Mouse (Mus musculus) thymus, adult 2 months (tissue): ENCODE data around the gene Oprl1. TPM values are rescaled to one million over a fixed set of nuclear protein-coding genes. Genes with fewer than 3 reads are reported as not detected.

ENCODE experiments used
- DNase-seq: peaks from one replicate; pipeline ENCODE4 v3.0.0; 2021
- H3K27ac ChIP-seq: fragments of 200-500 bp; 2 replicates; pipeline ENCODE4 v1.5.1; 2012; ENCODE audit warnings: low read length, control low read depth; ENCODE audit not compliant: control insufficient read depth, insufficient read depth
- H3K27me3 ChIP-seq: fragments of 200-500 bp; 2 replicates; pipeline ENCODE4 v1.6.1; 2012; ENCODE audit warnings: mild to moderate bottlenecking, low read length, moderate library complexity, mixed read lengths; ENCODE audit not compliant: control insufficient read depth, insufficient read depth
- H3K36me3 ChIP-seq: fragments of 200-500 bp; 2 replicates; pipeline ENCODE4 v1.6.1; 2012; ENCODE audit warnings: mild to moderate bottlenecking, low read length, moderate library complexity; ENCODE audit not compliant: control insufficient read depth, insufficient read depth
- H3K4me1 ChIP-seq: fragments of 200-500 bp; replicated peaks from 2 replicates; pipeline ENCODE4 v1.6.1; 2012; ENCODE audit warnings: low read length; ENCODE audit not compliant: control insufficient read depth, insufficient read depth
- H3K4me3 ChIP-seq: fragments of 200-500 bp; 2 replicates; pipeline ENCODE4 v1.5.1; 2012; ENCODE audit warnings: mild to moderate bottlenecking, low read length, control low read depth, moderate library complexity; ENCODE audit not compliant: control insufficient read depth, insufficient read depth
- CTCF ChIP-seq: fragments of 200-500 bp; IDR thresholded peaks from 2 replicates; pipeline ENCODE4 v1.5.1; 2012; ENCODE audit warnings: mild to moderate bottlenecking, control low read depth, low read length, moderate library complexity, borderline replicate concordance; ENCODE audit not compliant: control insufficient read depth, poor library complexity, insufficient read depth; ENCODE audit errors: extremely low read depth
- POLR2A ChIP-seq: fragments of 200-500 bp; IDR thresholded peaks from 2 replicates; pipeline ENCODE4 v1.6.1; 2012; ENCODE audit warnings: mild to moderate bottlenecking, low read length, control low read depth, moderate library complexity; ENCODE audit not compliant: control insufficient read depth, poor library complexity, insufficient read depth; ENCODE audit errors: extremely low read depth
- WGBS: fragments of 180-500 bp; shearing (Covaris S2); methylation state at CpG from one replicate; pipeline ENCODE4 v1.1.7; 2018; 5-methylcytosine and 5-hydroxymethylcytosine counted together
- polyA plus RNA-seq: library from polyadenylated mRNA; depleted of rRNA; stranded (reverse); fragments of >200 nt; gene quantifications from 2 replicates; pipeline ENCODE4 v1.2.3, GENCODE M21; 2012

Oprl1 gene
- polyA plus RNA-seq, 1 experiment = 0.24 TPM

DNA sequence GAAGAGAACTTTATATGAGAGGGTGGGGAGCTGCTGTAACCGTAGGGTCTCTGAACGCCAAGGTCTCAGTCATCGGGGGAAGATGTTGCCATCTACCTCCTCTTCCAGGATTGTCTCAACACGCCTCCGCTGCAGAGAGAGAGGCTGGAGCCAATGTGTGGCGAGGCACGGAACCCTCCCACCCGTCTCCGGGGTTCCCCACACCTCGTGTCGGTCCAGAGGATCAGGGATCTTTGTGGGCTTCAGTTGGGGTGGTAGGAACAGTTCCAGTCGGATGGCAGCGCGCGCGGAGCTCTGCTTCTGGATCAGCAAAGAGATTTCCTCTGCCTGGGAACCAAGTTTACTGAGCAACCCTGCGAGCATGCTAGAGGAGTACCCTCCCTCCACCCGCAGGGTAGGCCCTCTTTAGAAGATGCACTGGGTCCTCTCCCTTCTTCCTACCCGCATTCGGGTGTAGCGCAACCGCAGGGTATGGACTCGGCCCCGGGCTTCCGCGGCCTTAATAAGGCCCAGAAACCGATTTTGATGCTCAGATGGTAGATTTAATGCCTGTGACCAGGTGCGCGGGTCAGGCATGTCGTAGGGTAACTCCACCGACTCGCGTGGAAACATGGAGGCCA is 17.9 kb upstream of the Oprl1 start:
- Histone ChIP-seq H3K27me3 (no peaks in the 10 kb centered on the region), H3K4me1 (peaks cover 20% of the 10 kb centered on the region), H3K36me3 (no peaks in the 10 kb centered on the region), H3K4me3 (no peak overlapping the region), H3K27ac (no peak overlapping the region)
- WGBS = 96% methylated on average over 33 of the region's 33 CpGs
- TF ChIP-seq CTCF (no peak), POLR2A (no peak)
- DNase-seq = no peak

DNA sequence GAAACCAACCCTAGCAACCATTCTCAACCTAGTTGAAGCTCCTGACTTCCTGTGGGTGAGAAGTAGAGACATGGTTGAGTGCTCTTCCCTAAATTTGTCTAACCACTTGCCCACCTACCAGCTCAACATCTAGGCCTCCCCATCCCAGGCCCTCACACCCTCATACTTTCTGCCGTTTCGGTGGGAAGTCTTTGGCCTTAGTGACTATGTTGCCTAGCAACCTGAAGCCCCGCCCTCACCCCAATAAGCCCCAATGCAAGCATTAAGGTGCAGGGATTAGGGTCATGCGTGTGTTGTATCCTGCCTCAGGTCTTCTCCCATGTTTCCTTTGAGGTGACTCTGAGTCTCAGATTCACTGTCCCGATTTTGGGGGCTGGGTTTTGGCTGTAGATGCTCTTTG is 16.6 kb upstream of the Oprl1 start, which contains the start of gene Lkaaear1:
Lkaaear1 (minus strand) TSS at position 202 of the 400 bp plus-strand sequence.
- TF ChIP-seq POLR2A (no peak), CTCF (no peak)
- 54% methylated on average over 5 of the region's 5 CpGs for WGBS
- Histone ChIP-seq H3K27ac (no peak within 1 kb of the TSS), H3K27me3 (no peaks in the 10 kb centered on the region), H3K36me3 (no peaks in the 10 kb centered on the region), H3K4me1 (peaks cover 8% of the 10 kb centered on the region), H3K4me3 (no peak within 1 kb of the TSS)
- DNase-seq = no peak

DNA sequence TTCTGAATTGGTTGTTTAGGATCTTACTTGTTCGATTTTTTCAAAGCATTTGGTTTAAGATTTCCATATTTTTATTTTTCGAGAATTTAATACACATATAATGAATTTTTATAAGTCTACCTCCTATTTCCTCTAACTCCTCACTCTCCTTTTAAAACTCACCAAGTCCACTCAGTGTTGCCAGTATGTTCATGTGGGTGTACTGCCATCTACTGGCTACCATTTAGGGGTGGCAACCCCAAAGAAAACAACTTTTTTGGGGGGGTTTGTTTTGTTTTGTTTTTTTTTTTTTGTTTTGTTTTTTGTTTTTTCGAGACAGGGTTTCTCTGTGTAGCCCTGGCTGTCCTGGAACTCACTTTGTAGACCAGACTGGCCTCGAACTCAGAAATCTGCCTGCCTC is 8.1 kb upstream of the Oprl1 start:
- Histone ChIP-seq H3K4me3 (no peak overlapping the region), H3K36me3 (no peaks in the 10 kb centered on the region), H3K27ac (no peak overlapping the region), H3K4me1 (no peaks in the 10 kb centered on the region), H3K27me3 (no peaks in the 10 kb centered on the region)
- peak; percentile 25 for DNase-seq
- no peak for TF ChIP-seq CTCF
- no peak for TF ChIP-seq POLR2A
- 35% methylated on average over 4 of the region's 4 CpGs for WGBS

DNA sequence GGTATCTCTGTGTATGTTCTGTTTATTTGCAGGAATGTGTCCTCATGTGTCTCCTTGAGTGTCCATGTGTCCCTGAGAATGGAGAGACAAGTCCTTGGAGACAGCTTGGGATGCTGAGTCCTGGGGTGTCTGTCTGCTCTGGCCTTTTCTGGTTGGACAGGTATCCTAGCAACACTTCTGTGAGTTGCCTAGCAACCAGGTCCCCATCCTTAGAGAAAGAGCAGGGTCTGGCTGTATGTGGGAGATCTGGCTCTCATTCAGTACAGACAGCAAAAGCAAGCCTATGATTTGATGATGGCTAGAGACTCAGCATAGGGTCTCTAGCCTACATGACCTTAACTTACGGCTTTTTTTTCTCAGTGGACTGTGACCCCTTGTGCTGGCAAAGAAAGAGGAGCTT is 1.1 kb upstream of the Oprl1 start:
- Histone ChIP-seq H3K27ac (no peak overlapping the region), H3K27me3 (no peaks in the 10 kb centered on the region), H3K4me1 (peaks cover 4% of the 10 kb centered on the region; the same call in 1 of the 2 replicates), H3K36me3 (no peaks in the 10 kb centered on the region), H3K4me3 (no peak overlapping the region)
- no peak for TF ChIP-seq CTCF
- TF ChIP-seq POLR2A = no peak
- no peak for DNase-seq
- WGBS = 91% methylated on average over 1 of the region's 1 CpGs

DNA sequence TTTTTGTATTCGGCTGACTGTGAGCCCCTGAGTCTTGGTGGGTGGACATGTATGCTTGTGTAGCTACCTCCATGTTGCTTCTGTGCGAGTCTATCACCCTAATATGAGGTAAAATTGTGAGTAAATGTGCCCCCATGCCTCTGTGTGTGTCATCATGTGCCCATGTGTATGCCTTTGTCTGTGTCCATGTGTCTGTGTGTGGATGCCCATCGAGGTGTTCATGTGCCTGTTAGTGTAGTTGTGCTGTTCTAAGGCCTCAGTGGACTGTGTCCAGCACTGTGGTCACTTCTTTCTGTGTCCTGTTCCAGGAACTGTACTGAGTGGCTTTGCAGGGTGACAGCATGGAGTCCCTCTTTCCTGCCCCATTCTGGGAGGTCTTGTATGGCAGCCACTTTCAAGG is 566 bp downstream of the Oprl1 start:
- no peak for DNase-seq
- H3K4me3 ChIP-seq = no peak overlapping the region
- H3K27ac ChIP-seq = no peak overlapping the region
- no peaks in the 10 kb centered on the region for H3K27me3 ChIP-seq
- 90% methylated on average over 3 of the region's 3 CpGs for WGBS
- H3K36me3 ChIP-seq = no peaks in the 10 kb centered on the region
- peaks cover 4% of the 10 kb centered on the region; the same call in 1 of the 2 replicates for H3K4me1 ChIP-seq
- TF ChIP-seq CTCF = no peak
- no peak for TF ChIP-seq POLR2A

DNA sequence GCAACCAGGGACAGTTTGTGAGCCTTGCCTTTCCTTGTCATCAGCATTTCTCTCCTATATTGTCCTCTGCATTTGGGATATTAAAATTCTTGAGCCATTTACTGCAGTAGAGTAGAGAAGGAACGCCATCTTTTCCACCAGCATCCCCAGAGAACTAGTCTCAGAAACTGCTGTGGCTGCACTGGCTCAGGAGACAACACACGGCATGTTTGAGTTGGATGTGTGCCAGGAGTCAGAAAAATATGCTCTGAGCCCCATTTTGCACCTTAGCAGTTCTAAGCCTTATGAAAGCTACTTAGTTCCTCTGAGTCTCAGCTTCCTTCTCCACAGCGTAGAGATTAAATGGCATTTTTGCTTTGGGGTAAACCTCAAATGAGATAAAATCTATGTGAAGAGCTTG is 2.2 kb downstream of the Oprl1 start:
- Histone ChIP-seq H3K4me3 (no peak overlapping the region), H3K27me3 (no peaks in the 10 kb centered on the region), H3K27ac (no peak overlapping the region), H3K4me1 (peaks cover 4% of the 10 kb centered on the region; the same call in 1 of the 2 replicates), H3K36me3 (no peaks in the 10 kb centered on the region)
- 23% methylated on average over 3 of the region's 3 CpGs for WGBS
- no peak for DNase-seq
- TF ChIP-seq CTCF (no peak), POLR2A (no peak)

DNA sequence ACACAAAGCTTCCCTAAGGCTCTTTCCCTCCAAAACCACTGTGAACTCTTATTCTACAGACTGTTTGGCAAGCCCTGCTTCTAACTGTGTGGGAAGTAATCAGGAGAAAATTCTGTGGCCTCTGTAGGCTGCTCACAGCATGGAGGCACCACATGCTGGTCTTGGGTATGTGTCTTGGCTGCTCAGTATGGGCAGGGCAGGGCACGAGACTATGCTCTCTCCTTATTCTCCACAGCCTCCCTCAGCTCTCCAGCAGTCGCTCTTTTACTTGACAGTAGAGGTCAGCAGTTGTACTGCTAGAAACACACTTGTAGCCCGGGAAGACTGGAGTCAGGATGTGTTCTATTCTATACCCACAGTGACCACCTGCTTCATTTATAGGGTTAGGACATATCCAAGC is 5.2 kb downstream of the Oprl1 start:
- 49% methylated on average over 3 of the region's 3 CpGs for WGBS
- TF ChIP-seq CTCF (no peak), POLR2A (no peak)
- Histone ChIP-seq H3K4me3 (no peak overlapping the region), H3K27ac (no peak overlapping the region), H3K36me3 (no peaks in the 10 kb centered on the region), H3K27me3 (no peaks in the 10 kb centered on the region), H3K4me1 (peaks cover 1% of the 10 kb centered on the region; the same call in 1 of the 2 replicates)
- DNase-seq = no peak
